In genomic region chr5:144473056-144473455, GRCm38 (mm10) we compare ENCODE assay signal across 8 mouse cellular contexts.
"Had no signal": no experiment of that assay in that cellular context is flagged by ENCODE, and none has a peak within 500 bp of the region (broad histone marks: within the 10 kb centered on the region; RNA-seq: fewer than 3 reads in every experiment).

No protein-coding gene starts in this region.

- DNase-seq: kidney, adult 18-20 months; kidney, postnatal 10 days; kidney, postnatal 4 days; lung, adult 2 months; lung, postnatal 36 days; spleen, adult 18-20 months had no signal

- ATAC-seq: lung, postnatal 0 days; midbrain, embryonic 13.5 days had no signal
